Mouse (Mus musculus): Measurements from ENCODE around the gene Ints11. TPM values are rescaled to one million over a fixed set of nuclear protein-coding genes. Genes with fewer than 3 reads are reported as not detected.

Ints11 gene
- total RNA-seq (2021), result 10 to 100 TPM; 14.7 to 14.9 TPM
- long read RNA-seq, experiment 1, transcript Ints11-201 (17 exons, 2,368 nt), result major isoform, 19 of 32 reads
- long read RNA-seq, experiment 1, partial matches to known transcripts, result 1 of 32 reads
- long read RNA-seq, experiment 1, other reads (novel, unspliced or antisense), result 12 of 32 reads
- long read RNA-seq, experiment 2, transcript Ints11-201 (17 exons, 2,368 nt), result major isoform, 12 of 21 reads
- long read RNA-seq, experiment 2, partial matches to known transcripts, result 0 of 21 reads
- long read RNA-seq, experiment 2, other reads (novel, unspliced or antisense), result 9 of 21 reads

GRCm38 (mm10) chr4:155869317-155870033, at the start of gene Ints11, which contains the start of gene Cptp:
TSS of gene Ints11 (plus strand) at chr4:155869546.
TSS of gene Cptp (minus strand) at chr4:155869440.
- DNase-seq, result peak; percentile 98

- peak in 1 of 2 experiments; percentile 37 for DNase-seq
Measured at GRCm38 (mm10) chr4:155821025-155821424, 48.3 kb upstream of the Ints11 start.

GRCm38 (mm10) chr4:155823443-155823842, 45.9 kb upstream of the Ints11 start:
- no peak for DNase-seq

GRCm38 (mm10) chr4:155829866-155830265, 39.5 kb upstream of the Ints11 start:
- DNase-seq, result no peak

- no peak for DNase-seq
Measured at GRCm38 (mm10) chr4:155830596-155830995, 38.8 kb upstream of the Ints11 start.

GRCm38 (mm10) chr4:155831205-155831766, 38.1 kb upstream of the Ints11 start, which contains the start of gene Aurkaip1:
TSS of gene Aurkaip1 (plus strand) at chr4:155831272.
- peak; percentile 96 for DNase-seq

GRCm38 (mm10) chr4:155831831-155832230, 37.5 kb upstream of the Ints11 start:
- no peak for DNase-seq

GRCm38 (mm10) chr4:155832321-155832720, 37.0 kb upstream of the Ints11 start:
- DNase-seq, result no peak

GRCm38 (mm10) chr4:155833234-155833633, 36.1 kb upstream of the Ints11 start:
- no peak for DNase-seq

GRCm38 (mm10) chr4:155833836-155834235, 35.5 kb upstream of the Ints11 start:
- peak; percentile 90 to 92 for DNase-seq

- DNase-seq, result peak; percentile 72 to 85
Measured at GRCm38 (mm10) chr4:155837404-155838010, 31.8 kb upstream of the Ints11 start.

- DNase-seq, result peak; percentile 63 to 80
Measured at GRCm38 (mm10) chr4:155838187-155839153, 30.9 kb upstream of the Ints11 start.

- peak; percentile 87 to 95 for DNase-seq
Measured at GRCm38 (mm10) chr4:155839483-155839910, 29.8 kb upstream of the Ints11 start, which contains the start of gene Mxra8. TSS of gene Mxra8 (plus strand) at chr4:155839680.

- no peak for DNase-seq
Measured at GRCm38 (mm10) chr4:155840076-155841002, 29.0 kb upstream of the Ints11 start.

GRCm38 (mm10) chr4:155841003-155841454, 28.3 kb upstream of the Ints11 start:
- DNase-seq, result peak; percentile 70 to 80

- DNase-seq, result no peak
Measured at GRCm38 (mm10) chr4:155841651-155842270, 27.6 kb upstream of the Ints11 start.

- DNase-seq, result no peak
Measured at GRCm38 (mm10) chr4:155843231-155843630, 26.1 kb upstream of the Ints11 start.

GRCm38 (mm10) chr4:155846871-155847578, 22.3 kb upstream of the Ints11 start, which contains the start of gene Dvl1:
TSS of gene Dvl1 (plus strand) at chr4:155847402.
- DNase-seq, result peak; percentile 95 to 96

All from heart, adult 18-20 months (tissue).